Mouse (Mus musculus) layer of hippocampus, adult 9-11 months (tissue): Measurements from ENCODE around the gene Olfr633.
"Not testable (repeated sequence)": the region's sequence is repeated elsewhere in the genome, so short reads cannot be mapped to it uniquely, and the experiment has no call there.

ENCODE experiments used
- DNase-seq: peaks from one replicate; pipeline ENCODE4 v3.0.0; 2022

Olfr633 gene

GRCm38 (mm10) chr7:103944137-103944536, at the start of gene Olfr633:
TSS of gene Olfr633 (plus strand) at chr7:103944437.
- DNase-seq: no peak

GRCm38 (mm10) chr7:103903187-103903586, 41.0 kb upstream of the Olfr633 start, which contains the start of gene Olfr65:
TSS of gene Olfr65 (plus strand) at chr7:103903487.
- no peak for DNase-seq

GRCm38 (mm10) chr7:103910047-103910446, 34.2 kb upstream of the Olfr633 start:
- no peak for DNase-seq

- DNase-seq: no peak
These were observed 31.2 kb upstream of the Olfr633 start for GRCm38 (mm10) chr7:103912969-103913511.

GRCm38 (mm10) chr7:103915338-103915737, 28.9 kb upstream of the Olfr633 start:
- DNase-seq: no peak

- DNase-seq: no peak
These were observed 15.7 kb upstream of the Olfr633 start, which contains the start of gene Olfr631 for GRCm38 (mm10) chr7:103928525-103928924. TSS of gene Olfr631 (plus strand) at chr7:103928825.

- DNase-seq: no peak
These were observed 10.0 kb upstream of the Olfr633 start, which contains the start of gene Olfr632 for GRCm38 (mm10) chr7:103934264-103934663. TSS of gene Olfr632 (plus strand) at chr7:103934347.

- no peak for DNase-seq
These were observed 1.5 kb upstream of the Olfr633 start for GRCm38 (mm10) chr7:103942730-103943129.

GRCm38 (mm10) chr7:103966873-103967272, 22.6 kb downstream of the Olfr633 start:
- not testable (repeated sequence) for DNase-seq

GRCm38 (mm10) chr7:103970852-103971251, 26.6 kb downstream of the Olfr633 start, which contains the start of gene Olfr635:
TSS of gene Olfr635 (plus strand) at chr7:103971152.
- no peak for DNase-seq

- DNase-seq: no peak
These were observed 27.5 kb downstream of the Olfr633 start for GRCm38 (mm10) chr7:103971782-103972181.

- DNase-seq: no peak
These were observed 54.2 kb downstream of the Olfr633 start, which contains the start of gene Olfr638 for GRCm38 (mm10) chr7:103998446-103998845. TSS of gene Olfr638 (plus strand) at chr7:103998746.
